Mouse (Mus musculus) liver, embryonic 14.5 days (tissue): ENCODE data around the gene Cbx4. TPM values are rescaled to one million over a fixed set of nuclear protein-coding genes. Genes with fewer than 3 reads are reported as not detected.
A peak's percentile ranks its signal among the peaks of the same experiment; 100 is the strongest.

Experiments
- ATAC-seq: fragments of 200-750 bp; cut with Nextera tagmentation; 2 replicates; pipeline ENCODE4 v1.8.0; 2017; ENCODE audit warnings: moderate number of reproducible peaks, mild to moderate bottlenecking, moderate library complexity; ENCODE audit not compliant: insufficient read depth
- DNase-seq, 3 experiments: peaks; one replicate each; pipeline ENCODE4 v3.0.0-alpha.2; 2012 to 2013; ENCODE audit warnings: low read depth in 3 of 3, low spot score in 3 of 3
- H3K27ac ChIP-seq: fragments of 300-500 bp; sonication (generic); 2 replicates; pipeline ENCODE4 v1.5.1; 2014; ENCODE audit warnings: moderate library complexity, mild to moderate bottlenecking, control low read depth, inconsistent platforms
- H3K27me3 ChIP-seq: fragments of 300-500 bp; sonication (generic); 2 replicates; pipeline ENCODE4 v1.6.1; 2014; ENCODE audit warnings: mild to moderate bottlenecking, low read length, moderate library complexity; ENCODE audit not compliant: control insufficient read depth, insufficient read depth
- H3K36me3 ChIP-seq: fragments of 300-500 bp; sonication (generic); replicated peaks from 2 replicates; pipeline ENCODE4 v1.6.1; 2014; ENCODE audit warnings: low read depth; ENCODE audit not compliant: control insufficient read depth, insufficient read depth
- H3K4me1 ChIP-seq, 2 experiments: fragments of 200-500 bp in 1 of 2; fragments of 300-500 bp in 1 of 2; sonication (generic) in 1 of 2; replicated peaks; 2 replicates each; pipeline ENCODE4 v1.6.1; 2012 to 2014; ENCODE audit warnings: antibody characterized with exemption in 1 of 2, inconsistent platforms in 1 of 2, low read length in 1 of 2; ENCODE audit not compliant: control insufficient read depth in 2 of 2, insufficient read depth in 2 of 2
- H3K4me2 ChIP-seq: fragments of 300-500 bp; sonication (generic); 2 replicates; pipeline ENCODE4 v1.6.1; 2014; ENCODE audit warnings: low read depth, mild to moderate bottlenecking, control low read depth, moderate library complexity
- H3K4me3 ChIP-seq, 2 experiments: fragments of 200-500 bp in 1 of 2; fragments of 300-500 bp in 1 of 2; sonication (generic) in 1 of 2; 2 replicates each; pipeline ENCODE4 v1.5.1; 2012 to 2014; ENCODE audit warnings: low read depth in 2 of 2, low read length in 2 of 2, mild to moderate bottlenecking in 2 of 2, control low read depth in 1 of 2, inconsistent platforms in 1 of 2, moderate library complexity in 1 of 2; ENCODE audit not compliant: insufficient read depth in 1 of 2
- H3K9ac ChIP-seq: fragments of 300-500 bp; sonication (generic); replicated peaks from 2 replicates; pipeline ENCODE4 v1.6.1; 2014; ENCODE audit warnings: mild to moderate bottlenecking, control low read depth, moderate library complexity
- H3K9me3 ChIP-seq: fragments of 300-500 bp; sonication (generic); 2 replicates; pipeline ENCODE4 v1.6.1; 2016; ENCODE audit warnings: low read length, mixed read lengths; ENCODE audit not compliant: control insufficient read depth
- CTCF ChIP-seq: IDR thresholded peaks from 2 replicates; pipeline ENCODE4 v1.5.1; 2016; ENCODE audit warnings: antibody characterized with exemption, low read depth, control low read depth
- EP300 ChIP-seq: IDR thresholded peaks from 2 replicates; pipeline ENCODE4 v1.6.1; 2016; ENCODE audit warnings: antibody characterized with exemption, low read depth
- WGBS: fragments of 180-500 bp; shearing (Covaris S2); extraction: QIAGEN DNeasy Blood & Tissue Kit; methylation state at CpG from one replicate; pipeline ENCODE4 v1.1.7; 2014; ENCODE audit not compliant: insufficient replicate concordance; 5-methylcytosine and 5-hydroxymethylcytosine counted together
- polyA plus RNA-seq, 2 experiments: library from polyadenylated mRNA; depleted of rRNA in 1 of 2; stranded (reverse) in 1 of 2; unstranded in 1 of 2; fragments of >200 nt; fragmentation: Nextera tagmentation in 1 of 2; extraction: Ambion mirVana in 1 of 2; gene quantifications; 2 replicates each; pipeline versions ENCODE4 v1.2.1 to v1.2.3; 2012 to 2014

Cbx4 gene
- polyA plus RNA-seq, 2 experiments, result 1.6 to 3.3 TPM

DNA sequence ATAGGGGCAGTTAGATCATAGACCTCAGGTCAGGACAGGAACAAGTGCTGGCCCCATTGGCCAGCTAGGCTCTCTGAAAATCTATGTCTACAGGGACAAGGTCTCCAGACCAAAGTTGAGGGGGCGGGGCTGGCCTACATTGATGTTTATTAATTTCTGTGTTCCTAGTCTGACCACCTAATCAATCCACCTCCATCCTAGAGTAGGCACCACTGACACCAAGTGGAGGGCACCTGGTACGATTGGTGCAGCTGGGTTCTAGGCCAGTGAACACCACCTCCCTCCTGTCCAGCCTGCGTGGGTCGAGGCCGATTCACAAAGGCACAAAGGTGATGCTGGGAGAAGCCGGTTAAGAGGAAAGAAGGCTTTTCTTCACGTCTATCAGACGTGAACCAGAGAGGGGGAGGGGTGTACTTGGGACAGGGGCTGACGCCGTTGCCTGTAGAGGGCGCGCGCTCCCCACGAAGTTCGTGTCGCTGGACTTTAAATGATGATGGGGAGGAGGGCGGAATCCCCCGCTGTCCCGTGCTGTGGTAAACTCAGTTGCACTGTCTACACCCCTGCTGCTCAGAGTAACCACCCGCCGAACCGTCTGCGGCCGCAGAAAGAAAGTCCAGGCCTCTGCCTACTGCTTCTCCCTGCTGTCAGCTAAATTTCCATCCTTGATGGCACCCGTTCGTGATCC lies 52.0 kb downstream of the Cbx4 start:
- H3K36me3 ChIP-seq, result peaks cover 3% of the 10 kb centered on the region; the same call in 1 of the 2 replicates
- no peaks in the 10 kb centered on the region for H3K9me3 ChIP-seq
- no peak overlapping the region for H3K27ac ChIP-seq
- 2% methylated on average over 26 of the region's 26 CpGs for WGBS
- no peak for DNase-seq
- H3K4me3 ChIP-seq, result no peak overlapping the region
- ATAC-seq, result peak; percentile 31; the same call in 1 of the 2 replicates
- H3K4me2 ChIP-seq, result no peak overlapping the region
- TF ChIP-seq CTCF (peak; percentile 87), EP300 (no peak)
- 0 out of 4 replicates have a peak, but pooled peaks cover 0 to 2% of the 10 kb centered on the region in 2 experiments for H3K4me1 ChIP-seq
- H3K9ac ChIP-seq, result no peak overlapping the region
- peaks cover 56% of the 10 kb centered on the region for H3K27me3 ChIP-seq

Other genes starting within 250 kb of the Cbx4 start
- gene Rbfox3, start 174.6 kb downstream of the Cbx4 start, polyA plus RNA-seq (2012; rRNA removed), result 0.17 and 0.18 TPM in 2 replicates
- 0.08 and 0.14 TPM in 2 replicates for gene Rbfox3, start 174.6 kb downstream of the Cbx4 start, polyA plus RNA-seq (2014; fragmentation: Nextera tagmentation; extraction: Ambion mirVana)
- not detected in 2 replicates for gene Enpp7, start 98.0 kb downstream of the Cbx4 start, polyA plus RNA-seq (2012; rRNA removed)
- not detected in 2 replicates for gene Enpp7, start 98.0 kb downstream of the Cbx4 start, polyA plus RNA-seq (2014; fragmentation: Nextera tagmentation; extraction: Ambion mirVana)
- gene Cbx2, start 63.3 kb downstream of the Cbx4 start, polyA plus RNA-seq (2012; rRNA removed), result 1.4 and 1.7 TPM in 2 replicates
- gene Cbx2, start 63.3 kb downstream of the Cbx4 start, polyA plus RNA-seq (2014; fragmentation: Nextera tagmentation; extraction: Ambion mirVana), result 1.8 and 2.4 TPM in 2 replicates
- 0.64 and 0.95 TPM in 2 replicates for gene Cbx8, start 45.3 kb downstream of the Cbx4 start, polyA plus RNA-seq (2012; rRNA removed)
- gene Cbx8, start 45.3 kb downstream of the Cbx4 start, polyA plus RNA-seq (2014; fragmentation: Nextera tagmentation; extraction: Ambion mirVana), result 1.6 and 2.1 TPM in 2 replicates
- 0.92 and 1.0 TPM in 2 replicates for gene Tbc1d16, start 142.3 kb upstream of the Cbx4 start, polyA plus RNA-seq (2012; rRNA removed)
- 0.58 and 0.76 TPM in 2 replicates for gene Tbc1d16, start 142.3 kb upstream of the Cbx4 start, polyA plus RNA-seq (2014; fragmentation: Nextera tagmentation; extraction: Ambion mirVana)
- gene Ccdc40, start 142.4 kb upstream of the Cbx4 start, polyA plus RNA-seq (2012; rRNA removed), result 0.42 and 0.59 TPM in 2 replicates
- gene Ccdc40, start 142.4 kb upstream of the Cbx4 start, polyA plus RNA-seq (2014; fragmentation: Nextera tagmentation; extraction: Ambion mirVana), result 0.29 and 0.42 TPM in 2 replicates
- gene Gaa, start 181.7 kb upstream of the Cbx4 start, polyA plus RNA-seq (2012; rRNA removed), result 14.7 and 18.8 TPM in 2 replicates
- 11.8 and 14.7 TPM in 2 replicates for gene Gaa, start 181.7 kb upstream of the Cbx4 start, polyA plus RNA-seq (2014; fragmentation: Nextera tagmentation; extraction: Ambion mirVana)
- gene Eif4a3, start 213.9 kb upstream of the Cbx4 start, polyA plus RNA-seq (2012; rRNA removed), result 67.7 and 95.8 TPM in 2 replicates
- gene Eif4a3, start 213.9 kb upstream of the Cbx4 start, polyA plus RNA-seq (2014; fragmentation: Nextera tagmentation; extraction: Ambion mirVana), result 160 and 170 TPM in 2 replicates
- 0.17 and 0.21 TPM in 2 replicates for gene Card14, start 221.5 kb upstream of the Cbx4 start, polyA plus RNA-seq (2012; rRNA removed)
- gene Card14, start 221.5 kb upstream of the Cbx4 start, polyA plus RNA-seq (2014; fragmentation: Nextera tagmentation; extraction: Ambion mirVana), result 0.18 and 0.23 TPM in 2 replicates